Mouse (Mus musculus) CH12.LX (cell line): ENCODE data around the gene Dok5. TPM values are rescaled to one million over a fixed set of nuclear protein-coding genes. Genes with fewer than 3 reads are reported as not detected.

Experiments used
- DNase-seq: peaks from one replicate; pipeline ENCODE4 v3.0.0-alpha.2; 2013; ENCODE audit errors: extremely low read depth
- H3K27ac ChIP-seq: 2 replicates; pipeline ENCODE4 v1.5.1; 2012; ENCODE audit warnings: low read depth, mild to moderate bottlenecking, control low read depth, moderate library complexity; ENCODE audit not compliant: insufficient read depth
- H3K27me3 ChIP-seq: replicated peaks from 2 replicates; pipeline ENCODE3; 2012; ENCODE audit warnings: inconsistent platforms
- H3K36me3 ChIP-seq, 2 experiments: replicated peaks in 1 of 2; 2 replicates each; pipeline versions ENCODE3 to v1.6.1; 2012; ENCODE audit warnings: inconsistent platforms in 1 of 2, low read length in 1 of 2, mild to moderate bottlenecking in 1 of 2, mixed read lengths in 1 of 2, moderate library complexity in 1 of 2; ENCODE audit not compliant: control insufficient read depth in 1 of 2, insufficient read depth in 1 of 2
- H3K4me1 ChIP-seq, 2 experiments: 2 replicates each; pipeline ENCODE4 v1.6.1; 2012; ENCODE audit warnings: inconsistent platforms in 1 of 2, moderate library complexity in 1 of 2; ENCODE audit not compliant: insufficient read depth in 2 of 2, control insufficient read depth in 1 of 2
- H3K4me2 ChIP-seq: 2 replicates; pipeline ENCODE4 v1.6.1; 2012; ENCODE audit warnings: low read depth, mild to moderate bottlenecking, control low read depth; ENCODE audit not compliant: poor library complexity, insufficient read depth, severe bottlenecking
- H3K4me3 ChIP-seq, 3 experiments: fragments of 150-350 bp in 1 of 3; sonication (generic) in 1 of 3; replicated peaks in 1 of 3; 2 replicates each; pipeline versions ENCODE3 to v1.5.1; 2011 to 2012; ENCODE audit warnings: low read depth in 2 of 3, low read length in 2 of 3, mild to moderate bottlenecking in 2 of 3, moderate library complexity in 2 of 3, control low read depth in 1 of 3, improper control_type of control experiment in 1 of 3, inconsistent platforms in 1 of 3, mixed read lengths in 1 of 3; ENCODE audit not compliant: poor library complexity in 1 of 3
- H3K79me2 ChIP-seq: replicated peaks from 2 replicates; pipeline ENCODE4 v1.6.1; 2012; ENCODE audit warnings: mild to moderate bottlenecking, moderate library complexity; ENCODE audit not compliant: control insufficient read depth, poor library complexity, insufficient read depth, severe bottlenecking; ENCODE audit errors: extremely low read depth
- H3K9ac ChIP-seq: 2 replicates; pipeline ENCODE4 v1.6.1; 2012; ENCODE audit warnings: low read depth, mild to moderate bottlenecking, control low read depth, moderate library complexity; ENCODE audit not compliant: insufficient read depth
- H3K9me3 ChIP-seq: replicated peaks from 2 replicates; pipeline ENCODE3; 2012; ENCODE audit warnings: low read length, inconsistent platforms, mixed read lengths
- BHLHE40 ChIP-seq: IDR thresholded peaks from 2 replicates; pipeline ENCODE4 v1.6.1; 2011; ENCODE audit warnings: mild to moderate bottlenecking, low read depth, low read length, improper control_type of control experiment
- CHD1 ChIP-seq: IDR thresholded peaks from 2 replicates; pipeline ENCODE4 v1.6.1; 2012; ENCODE audit warnings: low read depth, low read length, improper control_type of control experiment, inconsistent platforms
- CTCF ChIP-seq, 2 experiments: IDR thresholded peaks in 1 of 2; conservative IDR thresholded peaks in 1 of 2; 2 replicates each; pipeline ENCODE4 v1.5.1; 2011 to 2012; ENCODE audit warnings: low read depth in 2 of 2, low read length in 2 of 2, improper control_type of control experiment in 1 of 2, inconsistent platforms in 1 of 2, mild to moderate bottlenecking in 1 of 2, moderate library complexity in 1 of 2
- E2F4 ChIP-seq: IDR thresholded peaks from 2 replicates; pipeline ENCODE4 v1.6.1; 2011; ENCODE audit warnings: low read depth, low read length, improper control_type of control experiment; ENCODE audit not compliant: insufficient replicate concordance
- ELF1 ChIP-seq: IDR thresholded peaks from 2 replicates; pipeline ENCODE4 v1.6.1; 2014; ENCODE audit warnings: low read depth, mild to moderate bottlenecking, inconsistent platforms, low read length, improper control_type of control experiment
- ETS1 ChIP-seq: conservative IDR thresholded peaks from 2 replicates; pipeline ENCODE4 v1.6.1; 2012; ENCODE audit warnings: low read depth, mild to moderate bottlenecking, inconsistent platforms, low read length, improper control_type of control experiment, moderate library complexity
- GABPA ChIP-seq: IDR thresholded peaks from 2 replicates; pipeline ENCODE4 v1.6.1; 2012; ENCODE audit warnings: low read depth, low read length, improper control_type of control experiment, inconsistent platforms; ENCODE audit not compliant: insufficient replicate concordance
- HCFC1 ChIP-seq: IDR thresholded peaks from 2 replicates; pipeline ENCODE4 v1.6.1; 2012; ENCODE audit warnings: low read depth, mild to moderate bottlenecking, inconsistent platforms, low read length, improper control_type of control experiment
- IRF4 ChIP-seq: IDR thresholded peaks from 2 replicates; pipeline ENCODE4 v1.6.1; 2014; ENCODE audit warnings: low read depth, mild to moderate bottlenecking, inconsistent platforms, low read length, improper control_type of control experiment
- JUN ChIP-seq: IDR thresholded peaks from 2 replicates; pipeline ENCODE4 v1.6.1; 2011; ENCODE audit warnings: low read depth, mild to moderate bottlenecking, low read length, improper control_type of control experiment, moderate library complexity; ENCODE audit not compliant: insufficient read depth
- MAZ ChIP-seq: IDR thresholded peaks from 2 replicates; pipeline ENCODE4 v1.6.1; 2012; ENCODE audit warnings: low read depth, mild to moderate bottlenecking, inconsistent platforms, low read length, improper control_type of control experiment, moderate library complexity
- MXI1 ChIP-seq: IDR thresholded peaks from 2 replicates; pipeline ENCODE4 v1.6.1; 2011; ENCODE audit warnings: mild to moderate bottlenecking, low read depth, low read length, improper control_type of control experiment
- MYC ChIP-seq: IDR thresholded peaks from 2 replicates; pipeline ENCODE4 v1.6.1; 2011; ENCODE audit warnings: low read depth, mild to moderate bottlenecking, improper control_type of control experiment, low read length
- NELFE ChIP-seq: IDR thresholded peaks from 2 replicates; pipeline ENCODE4 v1.6.1; 2011; ENCODE audit warnings: low read depth, low read length, improper control_type of control experiment
- NRF1 ChIP-seq: IDR thresholded peaks from 2 replicates; pipeline ENCODE4 v1.6.1; 2014; ENCODE audit warnings: low read depth, mild to moderate bottlenecking, inconsistent platforms, low read length, improper control_type of control experiment, moderate library complexity
- PAX5 ChIP-seq: IDR thresholded peaks from 2 replicates; pipeline ENCODE4 v1.6.1; 2012; ENCODE audit warnings: low read length, inconsistent platforms, mixed read lengths
- POLR2A ChIP-seq: IDR thresholded peaks from 2 replicates; pipeline ENCODE4 v1.6.1; 2011; ENCODE audit warnings: low read depth, mild to moderate bottlenecking, improper control_type of control experiment, low read length
- RAD21 ChIP-seq: IDR thresholded peaks from 2 replicates; pipeline ENCODE4 v1.6.1; 2011; ENCODE audit warnings: low read depth, mild to moderate bottlenecking, low read length, improper control_type of control experiment, moderate library complexity
- RCOR1 ChIP-seq: conservative IDR thresholded peaks from 2 replicates; pipeline ENCODE4 v1.6.1; 2012; ENCODE audit warnings: low read depth, mild to moderate bottlenecking, inconsistent platforms, low read length, improper control_type of control experiment
- SMC3 ChIP-seq: IDR thresholded peaks from 2 replicates; pipeline ENCODE4 v1.6.1; 2011; ENCODE audit warnings: low read depth, low read length, improper control_type of control experiment
- TBP ChIP-seq: conservative IDR thresholded peaks from 2 replicates; pipeline ENCODE4 v1.6.1; 2011; ENCODE audit warnings: low read depth, low read length, improper control_type of control experiment
- USF2 ChIP-seq: conservative IDR thresholded peaks from 2 replicates; pipeline ENCODE4 v1.6.1; 2011; ENCODE audit warnings: low read depth, low read length, improper control_type of control experiment
- ZC3H11A ChIP-seq: IDR thresholded peaks from 2 replicates; pipeline ENCODE4 v1.6.1; 2012; ENCODE audit warnings: low read depth, mild to moderate bottlenecking, inconsistent platforms, low read length, improper control_type of control experiment
- ZKSCAN1 ChIP-seq: IDR thresholded peaks from 2 replicates; pipeline ENCODE4 v1.6.1; 2012; ENCODE audit warnings: low read depth, inconsistent platforms, low read length, improper control_type of control experiment, borderline replicate concordance
- ZNF384 ChIP-seq: IDR thresholded peaks from 2 replicates; pipeline ENCODE4 v1.6.1; 2012; ENCODE audit warnings: low read depth, low read length, improper control_type of control experiment, inconsistent platforms
- dilution Hi-C: fragments of 300-500 bp; cut with MboI; formaldehyde crosslinking; loops from 2 replicates; pipeline ENCODE4 v1.14.3; 2020; ENCODE audit warnings: low sequenced_read_pairs; ENCODE audit not compliant: extremely low pct_unique_long_range_greater_than_20kb, extremely low pct_ligation_motif_present
- in situ Hi-C: fragments of 300-500 bp; cut with MboI; formaldehyde crosslinking; loops from 3 replicates; pipeline ENCODE4 v1.14.3; 2019; ENCODE audit warnings: low sequenced_read_pairs, low pct_ligation_motif_present, low pct_unique_long_range_greater_than_20kb, mixed read lengths
- polyA plus RNA-seq: library from polyadenylated mRNA; unstranded; fragments of >175 nt; gene quantifications from 2 replicates; pipeline ENCODE4 v1.2.1, GENCODE M21; 2012; ENCODE audit warnings: low read depth; ENCODE audit not compliant: insufficient read length
- total RNA-seq, 2 experiments: library from RNA; depleted of rRNA; stranded (reverse); fragments of 300-350 nt in 1 of 2; fragments of >200 nt in 1 of 2; gene quantifications; 2 replicates each; pipeline ENCODE4 v1.2.3; 2012 to 2014

Dok5 gene
- total and polyA plus RNA-seq, 3 experiments: not detected

GRCm38 (mm10) chr2:170829988-170830387 lies 98.4 kb downstream of the Dok5 start:
- no peak overlapping the region for H3K4me3 ChIP-seq
- H3K27ac ChIP-seq: no peak overlapping the region
- H3K9me3 ChIP-seq: peaks cover 87% of the 10 kb centered on the region
- no peak overlapping the region for H3K9ac ChIP-seq
- in situ Hi-C loops (no loop called here), dilution Hi-C loops (no loop called here)
- no peaks in the 10 kb centered on the region for H3K27me3 ChIP-seq
- no peaks in the 10 kb centered on the region for H3K4me1 ChIP-seq
- H3K36me3 ChIP-seq: no peaks in the 10 kb centered on the region
- no peak overlapping the region for H3K4me2 ChIP-seq
- TF ChIP-seq BHLHE40 (no peak), E2F4 (no peak), RAD21 (no peak), SMC3 (no peak), ZNF384 (no peak), HCFC1 (no peak), ZKSCAN1 (no peak), IRF4 (no peak), GABPA (no peak), ELF1 (no peak), RCOR1 (no peak), CTCF (conservative IDR thresholded peaks at IDR 0.05 in 1 of 2, IDR thresholded peaks at IDR 0.05 in 1 of 2; ENCODE audit: low read depth in 2 of 2, low read length in 2 of 2) (no peak)
- no peak for DNase-seq
- no peaks in the 10 kb centered on the region for H3K79me2 ChIP-seq

GRCm38 (mm10) chr2:170836862-170837261 lies 105.3 kb downstream of the Dok5 start:
- Histone ChIP-seq H3K4me1 (no peaks in the 10 kb centered on the region), H3K4me3 (no peak overlapping the region), H3K27me3 (no peaks in the 10 kb centered on the region), H3K9ac (no peak overlapping the region), H3K79me2 (no peaks in the 10 kb centered on the region)
- no peak for DNase-seq
- in situ Hi-C loops (no loop called here), dilution Hi-C loops (no loop called here)
- TF ChIP-seq E2F4: no peak
- no peak for TF ChIP-seq GABPA
- no peak for TF ChIP-seq MAZ
- no peak for TF ChIP-seq JUN
- TF ChIP-seq CHD1: no peak
- no peak for TF ChIP-seq TBP
- no peak for TF ChIP-seq NRF1
- TF ChIP-seq POLR2A: no peak
- no peak for TF ChIP-seq ZC3H11A
- no peak for TF ChIP-seq PAX5
- no peak for TF ChIP-seq MYC
- no peak for TF ChIP-seq USF2
- TF ChIP-seq ETS1: no peak
- TF ChIP-seq MXI1: no peak
- TF ChIP-seq NELFE: no peak
- TF ChIP-seq, all 38 proteins: peak for 0
- Histone ChIP-seq H3K27ac (no peak overlapping the region), H3K36me3 (no peaks in the 10 kb centered on the region), H3K9me3 (peaks cover 90% of the 10 kb centered on the region), H3K4me2 (no peak overlapping the region)
